Mouse (Mus musculus) E14TG2a.4 (cell line): ENCODE data around the gene Foxn4.

Experiments used
- CTCF ChIP-seq: conservative IDR thresholded peaks from 2 replicates; pipeline ENCODE4 v1.5.1; 2014; ENCODE audit warnings: low read length
- NANOG ChIP-seq: IDR thresholded peaks from 2 replicates; pipeline ENCODE4 v1.6.1; 2014; ENCODE audit warnings: borderline replicate concordance, low read length, mixed read lengths

GRCm38 (mm10) chr5:114296693-114297631 is 23.4 kb upstream of the Foxn4 start:
- TF ChIP-seq CTCF (peak; percentile 63), NANOG (no peak)
